Mouse (Mus musculus) ES-Bruce4 (cell line): ENCODE data around the gene Edil3. TPM values are rescaled to one million over a fixed set of nuclear protein-coding genes. Genes with fewer than 3 reads are reported as not detected.
A peak's percentile ranks its signal among the peaks of the same experiment; 100 is the strongest.

ENCODE experiments used
- H3K27ac ChIP-seq: 2 replicates; pipeline ENCODE4 v1.5.1; 2012; ENCODE audit warnings: low read length, inconsistent platforms; ENCODE audit not compliant: insufficient read depth
- H3K27me3 ChIP-seq: 2 replicates; pipeline ENCODE4 v1.6.1; 2012; ENCODE audit warnings: mild to moderate bottlenecking, low read length, inconsistent platforms; ENCODE audit not compliant: control insufficient read depth, poor library complexity, insufficient read depth, severe bottlenecking
- H3K36me3 ChIP-seq: 2 replicates; pipeline ENCODE4 v1.6.1; 2012; ENCODE audit warnings: inconsistent platforms, mild to moderate bottlenecking, low read length, moderate library complexity; ENCODE audit not compliant: control insufficient read depth, poor library complexity, insufficient read depth, severe bottlenecking
- H3K4me1 ChIP-seq: one replicate; pipeline ENCODE4 v1.8.1; 2011; ENCODE audit warnings: low read length; ENCODE audit not compliant: control insufficient read depth, insufficient read depth
- H3K4me3 ChIP-seq: 2 replicates; pipeline ENCODE4 v1.5.1; 2011; ENCODE audit warnings: low read depth, mild to moderate bottlenecking, low read length
- H3K9ac ChIP-seq: 2 replicates; pipeline ENCODE4 v1.6.1; 2012; ENCODE audit warnings: low read depth, mild to moderate bottlenecking, inconsistent platforms; ENCODE audit not compliant: poor library complexity, severe bottlenecking
- H3K9me3 ChIP-seq: replicated peaks from 2 replicates; pipeline ENCODE4 v1.6.1; 2012; ENCODE audit warnings: mild to moderate bottlenecking, low read length, inconsistent platforms; ENCODE audit not compliant: control insufficient read depth, poor library complexity, insufficient read depth, severe bottlenecking
- CTCF ChIP-seq: IDR thresholded peaks from one replicate; pipeline ENCODE4 v1.8.1; 2011; ENCODE audit warnings: low read depth, low read length
- EP300 ChIP-seq: IDR thresholded peaks from 2 replicates; pipeline ENCODE4 v1.6.1; 2011; ENCODE audit warnings: low read depth, low read length; ENCODE audit not compliant: insufficient read depth
- POLR2A ChIP-seq: IDR thresholded peaks from one replicate; pipeline ENCODE4 v1.8.1; 2011; ENCODE audit warnings: low read length; ENCODE audit not compliant: insufficient read depth
- polyA plus RNA-seq: library from polyadenylated mRNA; stranded (reverse); fragments of >200 nt; gene quantifications from 2 replicates; pipeline ENCODE4 v1.2.4, GENCODE M21; 2011; ENCODE audit warnings: low read depth; ENCODE audit not compliant: missing spikeins, insufficient read depth, insufficient read length

Edil3 gene
- 0.24 and 1.0 TPM in 2 replicates for polyA plus RNA-seq

DNA sequence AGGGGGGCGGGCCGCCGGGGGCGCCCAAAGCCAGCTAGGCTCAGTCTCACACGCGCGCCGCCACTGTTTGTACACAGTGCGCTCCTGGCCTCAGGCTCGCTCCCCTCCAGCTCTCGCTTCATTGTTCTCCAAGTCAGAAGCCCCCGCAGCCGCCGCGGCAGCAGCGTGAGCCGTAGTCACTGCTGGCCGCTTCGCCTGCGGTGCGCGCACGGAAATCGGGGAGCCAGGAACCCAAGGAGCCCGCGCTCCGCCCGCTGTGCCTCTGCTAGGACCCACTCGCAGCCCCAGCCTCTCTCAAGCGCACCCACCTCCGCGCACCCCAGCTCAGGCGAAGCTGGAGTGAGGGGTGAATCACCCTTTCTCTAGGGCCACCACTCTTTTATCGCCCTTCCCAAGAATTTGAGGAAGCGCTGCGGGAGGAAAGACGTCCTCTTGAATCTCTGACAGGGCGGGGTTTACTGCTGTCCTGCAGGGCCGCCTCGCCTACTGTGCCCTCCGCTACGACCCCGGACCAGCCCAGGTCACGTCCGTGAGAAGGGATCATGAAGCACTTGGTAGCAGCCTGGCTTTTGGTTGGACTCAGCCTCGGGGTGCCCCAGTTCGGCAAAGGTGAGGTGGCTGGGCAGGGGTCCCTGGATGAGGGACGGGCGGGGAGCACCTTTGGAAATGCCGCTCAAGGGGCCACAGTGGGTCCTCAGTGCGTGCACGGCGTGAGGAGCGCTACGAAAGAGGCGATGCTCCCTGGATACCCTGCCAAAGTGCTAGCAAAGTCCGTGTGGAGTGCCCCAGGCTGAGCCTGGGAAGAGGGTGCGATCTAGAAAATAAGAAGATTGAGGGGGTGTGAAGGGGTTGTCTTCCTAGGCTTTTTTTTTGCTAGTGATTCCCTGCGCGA lies at the start of gene Edil3:
Gene Edil3 (plus strand): TSS at position 33 of the 892 bp plus-strand sequence.
- Histone ChIP-seq H3K27ac (no peak within 1 kb of the TSS), H3K4me1 (peaks cover 1% of the 10 kb centered on the region), H3K27me3 (peaks cover 5% of the 10 kb centered on the region; the same call in 1 of the 2 replicates), H3K9ac (peak within 1 kb of the TSS; percentile 41), H3K4me3 (peak within 1 kb of the TSS; percentile 81), H3K9me3 (no peaks in the 10 kb centered on the region), H3K36me3 (no peaks in the 10 kb centered on the region)
- no peak for TF ChIP-seq EP300

GRCm38 (mm10) chr13:88799186-88799585 lies 22.1 kb upstream of the Edil3 start:
- Histone ChIP-seq H3K27ac (no peak overlapping the region), H3K9me3 (no peaks in the 10 kb centered on the region; the same call in 1 of the 2 replicates), H3K4me3 (no peak overlapping the region), H3K9ac (no peak overlapping the region), H3K4me1 (no peaks in the 10 kb centered on the region), H3K27me3 (no peaks in the 10 kb centered on the region), H3K36me3 (no peaks in the 10 kb centered on the region)
- TF ChIP-seq POLR2A = no peak
- TF ChIP-seq EP300 = no peak
- TF ChIP-seq CTCF = no peak

- Histone ChIP-seq H3K9ac (no peak overlapping the region), H3K9me3 (no peaks in the 10 kb centered on the region; the same call in 1 of the 2 replicates), H3K4me3 (no peak overlapping the region), H3K36me3 (no peaks in the 10 kb centered on the region), H3K4me1 (no peaks in the 10 kb centered on the region), H3K27me3 (no peaks in the 10 kb centered on the region), H3K27ac (no peak overlapping the region)
- TF ChIP-seq POLR2A = no peak
- no peak for TF ChIP-seq CTCF
- TF ChIP-seq EP300 = no peak
These were observed 20.3 kb upstream of the Edil3 start for GRCm38 (mm10) chr13:88801006-88801405.

DNA sequence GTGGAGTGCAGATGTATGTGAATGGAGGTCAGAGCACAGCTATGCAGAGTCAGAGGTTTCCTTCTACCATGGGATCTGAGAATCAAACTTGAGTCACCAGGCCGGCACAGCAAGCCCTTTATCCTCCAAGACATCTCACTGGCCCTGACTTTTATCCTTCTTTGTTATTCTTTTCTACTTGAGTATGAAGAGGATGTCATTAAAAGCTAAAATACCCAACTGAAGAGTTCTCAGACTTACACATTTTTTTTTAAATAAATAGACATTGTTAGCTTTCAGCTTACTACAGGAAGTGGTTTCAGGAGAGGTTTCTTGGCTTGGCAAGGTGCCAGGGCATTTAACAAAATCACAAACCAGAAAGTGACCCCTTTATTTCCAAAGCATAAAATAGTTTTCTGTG lies 15.4 kb upstream of the Edil3 start:
- Histone ChIP-seq H3K27ac (no peak overlapping the region), H3K36me3 (no peaks in the 10 kb centered on the region), H3K9me3 (no peaks in the 10 kb centered on the region; the same call in 1 of the 2 replicates), H3K27me3 (no peaks in the 10 kb centered on the region), H3K9ac (no peak overlapping the region), H3K4me1 (no peaks in the 10 kb centered on the region), H3K4me3 (no peak overlapping the region)
- TF ChIP-seq CTCF (no peak), EP300 (no peak), POLR2A (no peak)

- no peak overlapping the region for H3K27ac ChIP-seq
- no peak for TF ChIP-seq CTCF
- TF ChIP-seq EP300 = no peak
- TF ChIP-seq POLR2A = no peak
- H3K36me3 ChIP-seq = no peaks in the 10 kb centered on the region
- no peaks in the 10 kb centered on the region for H3K9me3 ChIP-seq
- no peak overlapping the region for H3K9ac ChIP-seq
- no peaks in the 10 kb centered on the region for H3K27me3 ChIP-seq
- H3K4me3 ChIP-seq = no peak overlapping the region
- no peaks in the 10 kb centered on the region for H3K4me1 ChIP-seq
These were observed 15.0 kb upstream of the Edil3 start for GRCm38 (mm10) chr13:88806269-88806668.

DNA sequence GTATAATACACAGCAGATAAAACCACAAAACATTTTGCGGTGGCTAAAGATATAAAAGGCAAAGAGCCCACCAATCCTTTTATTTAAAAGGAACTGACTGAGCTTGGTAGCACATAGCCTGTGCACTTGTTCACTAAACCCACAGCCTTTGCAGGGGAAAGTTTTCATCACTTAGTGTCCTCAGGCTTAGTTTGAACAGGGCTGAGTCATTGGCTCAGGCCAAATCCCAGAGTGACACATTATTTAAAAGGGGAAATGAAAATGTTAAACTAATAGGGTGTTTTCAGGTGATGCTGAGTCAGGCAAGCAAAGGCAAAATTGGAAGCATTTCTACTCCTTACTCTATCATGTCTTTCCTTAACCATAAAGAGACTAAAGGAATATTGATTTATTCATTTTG lies 11.2 kb upstream of the Edil3 start:
- Histone ChIP-seq H3K4me3 (no peak overlapping the region), H3K27me3 (no peaks in the 10 kb centered on the region), H3K4me1 (no peaks in the 10 kb centered on the region), H3K36me3 (no peaks in the 10 kb centered on the region), H3K9me3 (no peaks in the 10 kb centered on the region), H3K27ac (no peak overlapping the region), H3K9ac (no peak overlapping the region)
- TF ChIP-seq EP300 (no peak), CTCF (no peak), POLR2A (no peak)
